Mouse (Mus musculus): ENCODE data around the gene Hdac11. TPM values are rescaled to one million over a fixed set of nuclear protein-coding genes. Genes with fewer than 3 reads are reported as not detected.

Hdac11 gene
- polyA plus RNA-seq, 1 experiment from 2014 or later = 7.2 TPM

GRCm38 (mm10) chr6:91183041-91183440 lies 26.6 kb downstream of the Hdac11 start:
- ATAC-seq (replicated peaks; ENCODE audit: low FRiP score) = no peak
- no peak overlapping the region for H3K4me2 ChIP-seq
- WGBS = 25% methylated on average over 1 of the region's 1 CpGs
- H3K36me3 ChIP-seq (ENCODE audit: control insufficient read depth, insufficient read depth, low read length) = no peaks in the 10 kb centered on the region
- no peak overlapping the region for H3K27ac ChIP-seq (ENCODE audit: low read depth, low read length)
- H3K4me3 ChIP-seq (ENCODE audit: low read depth, low read length) = no peak overlapping the region
- H3K4me1 ChIP-seq (replicated peaks; ENCODE audit: control insufficient read depth, insufficient read depth, low read length) = 0 out of 2 replicates have a peak, but pooled peaks cover 2% of the 10 kb centered on the region
- no peak for DNase-seq (ENCODE audit: low spot score)
- no peak overlapping the region for H3K9ac ChIP-seq (ENCODE audit: low read depth, low read length)
- H3K27me3 ChIP-seq (replicated peaks; ENCODE audit: control insufficient read depth, insufficient read depth, low read length) = no peaks in the 10 kb centered on the region; the same call in 1 of the 2 replicates
- H3K9me3 ChIP-seq (ENCODE audit: control insufficient read depth, low read length) = no peaks in the 10 kb centered on the region

DNA sequence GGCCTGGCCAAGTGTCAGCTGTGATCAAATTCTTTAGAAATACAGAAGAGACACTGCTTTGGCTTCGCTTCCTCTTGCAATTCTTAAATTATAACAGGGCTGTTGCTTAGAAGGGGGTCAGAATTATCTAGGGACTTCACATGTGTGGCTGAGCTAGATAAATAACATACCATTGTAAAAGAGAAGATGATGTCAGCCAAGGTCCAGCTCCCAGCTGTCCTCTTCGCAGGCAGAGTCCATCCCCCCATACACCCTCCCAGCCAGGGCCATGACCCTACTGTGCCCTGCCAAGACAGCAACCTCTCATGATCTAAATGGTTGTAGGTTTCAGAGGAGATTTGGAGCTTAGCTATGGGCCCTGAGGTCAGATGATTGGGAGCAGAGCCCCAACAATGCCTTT lies 27.5 kb downstream of the Hdac11 start:
- Histone ChIP-seq H3K4me1 (replicated peaks; ENCODE audit: control insufficient read depth, insufficient read depth, low read length) (0 out of 2 replicates have a peak, but pooled peaks cover 2% of the 10 kb centered on the region), H3K4me2 (no peak overlapping the region), H3K9ac (ENCODE audit: low read depth, low read length) (no peak overlapping the region), H3K9me3 (ENCODE audit: control insufficient read depth, low read length) (no peaks in the 10 kb centered on the region), H3K27me3 (replicated peaks; ENCODE audit: control insufficient read depth, insufficient read depth, low read length) (no peaks in the 10 kb centered on the region; the same call in 1 of the 2 replicates), H3K36me3 (ENCODE audit: control insufficient read depth, insufficient read depth, low read length) (no peaks in the 10 kb centered on the region), H3K27ac (ENCODE audit: low read depth, low read length) (no peak overlapping the region), H3K4me3 (ENCODE audit: low read depth, low read length) (no peak overlapping the region)
- DNase-seq (ENCODE audit: low spot score) (no peak), ATAC-seq (replicated peaks; ENCODE audit: low FRiP score) (no peak)
- 51% methylated on average over 2 of the region's 2 CpGs for WGBS

DNA sequence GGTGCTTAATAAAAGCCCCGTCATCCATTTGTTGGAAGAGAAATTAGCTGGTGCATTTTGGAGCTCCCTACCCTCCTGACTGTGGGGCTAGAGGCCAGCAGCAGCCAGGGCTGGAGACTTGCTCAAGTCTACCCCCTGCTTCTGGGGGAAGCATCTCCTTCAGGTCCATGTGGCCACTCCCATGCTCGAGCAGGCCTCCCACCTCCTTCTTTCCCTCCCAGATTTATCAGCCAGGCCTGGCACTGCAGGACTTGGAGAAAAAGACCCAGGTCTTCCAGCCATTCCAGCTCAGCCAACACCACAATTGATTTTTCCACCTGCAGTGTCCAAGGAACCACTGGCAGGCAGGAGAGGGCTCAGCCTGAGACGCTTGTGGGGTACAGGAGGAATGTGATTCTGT lies 28.3 kb downstream of the Hdac11 start:
- H3K36me3 ChIP-seq (ENCODE audit: control insufficient read depth, insufficient read depth, low read length) = no peaks in the 10 kb centered on the region
- no peaks in the 10 kb centered on the region; the same call in 1 of the 2 replicates for H3K27me3 ChIP-seq (replicated peaks; ENCODE audit: control insufficient read depth, insufficient read depth, low read length)
- DNase-seq (ENCODE audit: low spot score) (no peak), ATAC-seq (replicated peaks; ENCODE audit: low FRiP score) (no peak)
- no peak overlapping the region for H3K27ac ChIP-seq (ENCODE audit: low read depth, low read length)
- H3K4me1 ChIP-seq (replicated peaks; ENCODE audit: control insufficient read depth, insufficient read depth, low read length) = 0 out of 2 replicates have a peak, but pooled peaks cover 2% of the 10 kb centered on the region
- H3K9me3 ChIP-seq (ENCODE audit: control insufficient read depth, low read length) = no peaks in the 10 kb centered on the region
- no peak overlapping the region for H3K4me2 ChIP-seq
- H3K4me3 ChIP-seq (ENCODE audit: low read depth, low read length) = no peak overlapping the region
- WGBS = 63% methylated on average over 3 of the region's 3 CpGs
- no peak overlapping the region for H3K9ac ChIP-seq (ENCODE audit: low read depth, low read length)

DNA sequence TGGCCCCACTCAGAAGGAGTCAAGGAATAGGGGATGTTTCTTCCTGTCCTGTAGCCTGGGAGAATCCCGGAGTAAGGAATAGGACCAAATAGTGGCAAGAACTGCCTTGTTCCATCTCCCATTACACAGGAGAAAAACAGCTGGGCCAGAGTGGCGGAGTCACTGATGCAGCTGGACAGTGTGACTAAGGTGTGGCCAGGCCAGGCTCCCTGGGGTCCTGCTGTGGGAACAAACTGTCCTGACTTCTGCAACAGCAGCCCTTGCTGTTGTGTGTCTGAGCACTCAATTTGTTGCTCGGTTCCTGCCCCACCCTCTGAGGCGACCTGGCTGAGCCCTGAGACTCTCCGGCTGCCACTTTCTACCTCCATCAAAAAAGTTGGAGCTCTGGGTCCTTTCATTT lies 29.0 kb downstream of the Hdac11 start:
- Histone ChIP-seq H3K9me3 (ENCODE audit: control insufficient read depth, low read length) (no peaks in the 10 kb centered on the region), H3K4me2 (no peak overlapping the region), H3K36me3 (ENCODE audit: control insufficient read depth, insufficient read depth, low read length) (no peaks in the 10 kb centered on the region), H3K27me3 (replicated peaks; ENCODE audit: control insufficient read depth, insufficient read depth, low read length) (no peaks in the 10 kb centered on the region; the same call in 1 of the 2 replicates), H3K4me3 (ENCODE audit: low read depth, low read length) (no peak overlapping the region), H3K27ac (ENCODE audit: low read depth, low read length) (no peak overlapping the region), H3K4me1 (replicated peaks; ENCODE audit: control insufficient read depth, insufficient read depth, low read length) (0 out of 2 replicates have a peak, but pooled peaks cover 2% of the 10 kb centered on the region), H3K9ac (ENCODE audit: low read depth, low read length) (no peak overlapping the region)
- no peak for ATAC-seq (replicated peaks; ENCODE audit: low FRiP score)
- WGBS = 71% methylated on average over 5 of the region's 5 CpGs
- DNase-seq (ENCODE audit: low spot score) = no peak

DNA sequence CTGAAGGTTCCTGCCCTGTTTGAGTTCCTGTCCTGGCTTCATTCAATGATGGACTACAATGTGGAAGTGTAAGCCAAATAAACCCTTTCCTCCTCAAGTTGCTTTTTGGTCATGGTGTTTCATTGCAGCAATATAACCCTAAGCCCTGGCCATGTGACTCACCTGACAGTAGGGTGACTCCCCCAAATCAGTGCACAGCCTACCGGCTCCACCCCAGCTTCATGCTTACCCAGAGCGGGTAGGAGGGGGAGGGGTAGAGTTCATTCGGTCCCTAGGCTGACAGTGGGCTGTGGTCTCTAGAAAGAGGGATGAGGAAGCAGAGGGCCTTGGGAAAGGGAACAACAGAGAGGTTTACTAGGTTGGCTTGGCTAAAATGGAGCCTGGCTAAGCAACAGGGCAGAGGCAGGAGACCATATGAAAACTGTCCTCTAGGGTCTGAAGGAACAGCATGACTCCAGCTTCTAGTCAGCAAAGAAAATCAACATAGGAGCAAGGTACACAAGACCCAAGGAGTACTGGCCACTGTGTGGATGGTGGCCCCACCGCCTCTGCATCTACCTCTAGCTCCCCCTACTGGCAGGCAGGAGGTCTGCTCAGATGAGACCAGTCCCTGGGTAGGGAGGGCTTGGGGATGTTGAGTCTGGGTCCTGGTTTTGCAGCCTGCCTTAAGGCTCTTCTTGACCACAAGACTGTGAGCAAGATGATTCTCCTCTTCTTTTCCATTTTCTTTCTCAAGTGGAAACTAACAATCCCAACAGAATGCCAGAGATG lies 29.9 kb downstream of the Hdac11 start:
- no peak overlapping the region for H3K4me2 ChIP-seq
- no peaks in the 10 kb centered on the region for H3K36me3 ChIP-seq (ENCODE audit: control insufficient read depth, insufficient read depth, low read length)
- H3K4me3 ChIP-seq (ENCODE audit: low read depth, low read length) = no peak overlapping the region
- 0 out of 2 replicates have a peak, but pooled peaks cover 2% of the 10 kb centered on the region for H3K4me1 ChIP-seq (replicated peaks; ENCODE audit: control insufficient read depth, insufficient read depth, low read length)
- 47% methylated on average over 4 of the region's 4 CpGs for WGBS
- no peaks in the 10 kb centered on the region for H3K9me3 ChIP-seq (ENCODE audit: control insufficient read depth, low read length)
- no peaks in the 10 kb centered on the region; the same call in 1 of the 2 replicates for H3K27me3 ChIP-seq (replicated peaks; ENCODE audit: control insufficient read depth, insufficient read depth, low read length)
- no peak overlapping the region for H3K27ac ChIP-seq (ENCODE audit: low read depth, low read length)
- H3K9ac ChIP-seq (ENCODE audit: low read depth, low read length) = no peak overlapping the region
- DNase-seq (ENCODE audit: low spot score) (no peak), ATAC-seq (replicated peaks; ENCODE audit: low FRiP score) (0 out of 2 replicates have a peak, but pooled peaks have one; percentile 63)

DNA sequence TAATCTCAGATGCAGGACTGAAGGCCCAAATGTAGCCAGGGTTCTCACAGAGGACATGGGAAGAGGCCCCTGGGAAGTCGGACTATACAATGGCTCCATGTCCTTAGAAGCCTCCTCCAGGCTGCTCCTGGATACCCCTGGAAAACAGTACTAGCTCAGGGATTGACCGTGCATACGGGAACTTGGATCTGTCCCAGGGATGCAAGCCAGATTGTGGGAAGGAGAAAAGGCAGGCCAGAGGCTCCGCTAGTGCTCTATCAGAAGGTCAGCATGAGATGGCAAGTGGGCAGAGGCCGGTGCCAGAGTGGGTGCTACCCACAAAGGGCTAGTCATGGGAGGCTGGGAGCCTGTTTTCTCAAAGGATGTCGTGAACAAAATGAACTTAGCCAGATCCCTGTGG lies 30.5 kb downstream of the Hdac11 start:
- no peak overlapping the region for H3K27ac ChIP-seq (ENCODE audit: low read depth, low read length)

GRCm38 (mm10) chr6:91187871-91188270 lies 31.4 kb downstream of the Hdac11 start:
- peaks cover 8% of the 10 kb centered on the region; the same call in 1 of the 2 replicates for H3K4me1 ChIP-seq (replicated peaks; ENCODE audit: control insufficient read depth, insufficient read depth, low read length)
- DNase-seq (ENCODE audit: low spot score) (no peak), ATAC-seq (replicated peaks; ENCODE audit: low FRiP score) (no peak)
- no peaks in the 10 kb centered on the region; the same call in 1 of the 2 replicates for H3K27me3 ChIP-seq (replicated peaks; ENCODE audit: control insufficient read depth, insufficient read depth, low read length)
- H3K9ac ChIP-seq (ENCODE audit: low read depth, low read length) = no peak overlapping the region
- H3K4me3 ChIP-seq (ENCODE audit: low read depth, low read length) = no peak overlapping the region
- H3K9me3 ChIP-seq (ENCODE audit: control insufficient read depth, low read length) = no peaks in the 10 kb centered on the region
- 82% methylated on average over 3 of the region's 3 CpGs for WGBS
- no peak overlapping the region for H3K27ac ChIP-seq (ENCODE audit: low read depth, low read length)
- no peak overlapping the region for H3K4me2 ChIP-seq
- H3K36me3 ChIP-seq (ENCODE audit: control insufficient read depth, insufficient read depth, low read length) = no peaks in the 10 kb centered on the region

More for the DNA sequence above, 30.5 kb downstream of the Hdac11 start:
- DNase-seq (ENCODE audit: low spot score) = no peak
- Histone ChIP-seq H3K4me2 (no peak overlapping the region), H3K9me3 (ENCODE audit: control insufficient read depth, low read length) (no peaks in the 10 kb centered on the region), H3K9ac (ENCODE audit: low read depth, low read length) (no peak overlapping the region), H3K27me3 (replicated peaks; ENCODE audit: control insufficient read depth, insufficient read depth, low read length) (no peaks in the 10 kb centered on the region; the same call in 1 of the 2 replicates), H3K4me3 (ENCODE audit: low read depth, low read length) (no peak overlapping the region), H3K4me1 (replicated peaks; ENCODE audit: control insufficient read depth, insufficient read depth, low read length) (0 out of 2 replicates have a peak, but pooled peaks cover 2% of the 10 kb centered on the region), H3K36me3 (ENCODE audit: control insufficient read depth, insufficient read depth, low read length) (no peaks in the 10 kb centered on the region)
- 78% methylated on average over 6 of the region's 6 CpGs for WGBS
- ATAC-seq (replicated peaks; ENCODE audit: low FRiP score) = no peak

DNA sequence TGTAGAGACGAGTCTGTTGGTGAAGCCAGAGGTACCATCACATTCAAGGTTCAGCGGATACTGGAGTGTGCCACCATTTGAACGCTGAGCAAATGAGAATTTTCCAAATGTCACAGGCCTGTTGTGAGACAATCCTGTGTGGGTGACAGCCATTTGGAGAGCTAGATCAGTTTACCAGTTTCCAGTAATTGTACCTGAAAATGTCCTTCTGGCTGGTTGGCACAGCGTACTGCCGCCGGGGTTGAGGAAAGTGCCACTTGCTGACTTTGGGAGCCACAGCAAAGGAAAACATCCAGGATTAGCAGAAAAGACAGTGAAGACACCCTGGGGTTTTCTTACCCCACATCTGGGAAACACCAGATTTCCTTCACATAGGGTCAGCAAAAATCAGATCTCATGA lies 33.5 kb downstream of the Hdac11 start:
- Histone ChIP-seq H3K9me3 (ENCODE audit: control insufficient read depth, low read length) (no peaks in the 10 kb centered on the region), H3K36me3 (ENCODE audit: control insufficient read depth, insufficient read depth, low read length) (no peaks in the 10 kb centered on the region), H3K27ac (ENCODE audit: low read depth, low read length) (no peak overlapping the region), H3K27me3 (replicated peaks; ENCODE audit: control insufficient read depth, insufficient read depth, low read length) (no peaks in the 10 kb centered on the region; the same call in 1 of the 2 replicates), H3K4me3 (ENCODE audit: low read depth, low read length) (no peak overlapping the region), H3K4me2 (no peak overlapping the region), H3K4me1 (replicated peaks; ENCODE audit: control insufficient read depth, insufficient read depth, low read length) (peaks cover 9% of the 10 kb centered on the region; the same call in 1 of the 2 replicates), H3K9ac (ENCODE audit: low read depth, low read length) (no peak overlapping the region)
- 89% methylated on average over 6 of the region's 6 CpGs for WGBS
- ATAC-seq (replicated peaks; ENCODE audit: low FRiP score) (no peak), DNase-seq (ENCODE audit: low spot score) (no peak)
